In genomic region chr13:35991185-35991584, GRCm38 (mm10) we compare ENCODE assay signal across 5 mouse cellular contexts. TPM values are rescaled to one million over a fixed set of nuclear protein-coding genes. Genes with fewer than 3 reads are reported as not detected.
"Had no signal": no experiment of that assay in that cellular context is flagged by ENCODE, and none has a peak within 500 bp of the region (broad histone marks: within the 10 kb centered on the region; RNA-seq: fewer than 3 reads in every experiment).

No protein-coding gene starts in this region.

RNA-seq across cellular contexts. Expression of gene Ppp1r3g, which starts 32.5 kb away (rescaled TPM):
- total RNA-seq: gastrocnemius, adult 2 months; gastrocnemius, postnatal 10 days; gastrocnemius, postnatal 25 days; hematopoietic stem cell, adult 5-6 weeks had no signal
- polyA plus RNA-seq: large intestine, adult 2 months had no signal
